Mouse (Mus musculus): ENCODE results near the gene Slc13a1. TPM values are rescaled to one million over a fixed set of nuclear protein-coding genes. Genes with fewer than 3 reads are reported as not detected.

Gene Slc13a1
- total RNA-seq, 1 experiment, result 0.09 TPM

GRCm38 (mm10) chr6:24043496-24043895 lies 124.4 kb downstream of the Slc13a1 start:
- in situ Hi-C loops (cut with MboI; ENCODE audit: low sequenced_read_pairs in 2 of 2, unreplicated experiment in 2 of 2), result no loop called here
- Histone ChIP-seq H3K4me3 (ENCODE audit: insufficient read depth in 1 of 2, low read depth in 1 of 2, low read length in 2 of 2, poor library complexity in 1 of 2, severe bottlenecking in 1 of 2) (no peak overlapping the region), H3K9ac (ENCODE audit: insufficient read depth, low read depth, low read length, poor library complexity, severe bottlenecking) (no peak overlapping the region), H3K4me1 (ENCODE audit: control insufficient read depth in 2 of 2, insufficient read depth in 2 of 2, low read length in 2 of 2, poor library complexity in 1 of 2) (no peaks in the 10 kb centered on the region), H3K9me3 (ENCODE audit: control insufficient read depth, insufficient read depth, low read depth, low read length) (no peaks in the 10 kb centered on the region), H3K36me3 (ENCODE audit: control insufficient read depth, insufficient read depth, low read length, poor library complexity, severe bottlenecking) (no peaks in the 10 kb centered on the region), H3K27ac (ENCODE audit: insufficient read depth, low read depth, low read length, poor library complexity, severe bottlenecking) (no peak overlapping the region)
- DNase-seq (ENCODE audit: low read depth, low spot score), result no peak
- TF ChIP-seq MAFK (IDR thresholded peaks at IDR 0.05; ENCODE audit: insufficient read depth, low read depth, low read length), result no peak
- TF ChIP-seq CHD2 (IDR thresholded peaks at IDR 0.05; ENCODE audit: low read depth, low read length), result no peak
- no peak for TF ChIP-seq ZNF384 (IDR thresholded peaks at IDR 0.05; ENCODE audit: low read depth, low read length)
- no peak for TF ChIP-seq ZC3H11A (IDR thresholded peaks at IDR 0.05; ENCODE audit: borderline replicate concordance, low read depth, low read length)

Other genes starting within 250 kb of the Slc13a1 start
- gene Tas2r118, start 198.0 kb downstream of the Slc13a1 start, total RNA-seq (2012; rRNA removed), result not detected in 2 replicates